Mouse (Mus musculus) liver, postnatal 0 days (tissue): Measurements from ENCODE around the gene Kyat3.
A peak's percentile ranks its signal among the peaks of the same experiment; 100 is the strongest.

ENCODE experiments used
- CTCF ChIP-seq: sonication (generic); IDR thresholded peaks from 2 replicates; pipeline ENCODE4 v1.5.1; 2016; ENCODE audit warnings: antibody characterized with exemption, low read depth
- EP300 ChIP-seq: IDR thresholded peaks from 2 replicates; pipeline ENCODE4 v1.6.1; 2016; ENCODE audit warnings: antibody characterized with exemption, low read depth, mild to moderate bottlenecking

DNA sequence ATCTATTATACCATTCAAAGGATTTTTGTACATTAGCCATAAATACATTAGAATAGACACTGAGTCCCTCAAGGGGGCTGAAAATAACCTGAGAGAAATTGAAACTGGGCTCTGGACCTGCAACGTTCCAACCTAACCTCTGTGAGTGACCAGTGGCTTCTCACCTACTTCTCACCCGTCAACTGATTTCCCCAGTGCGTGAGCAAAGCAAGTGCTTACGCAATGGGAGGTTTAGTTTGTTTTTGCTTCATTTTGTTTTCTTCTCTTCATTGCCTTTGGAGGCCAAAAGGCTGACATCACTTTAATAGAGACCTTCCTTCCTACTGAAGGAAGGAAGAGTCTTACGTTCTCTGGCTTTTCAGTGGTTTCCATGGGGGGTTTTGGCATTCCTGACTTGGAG is 10.5 kb downstream of the Kyat3 start:
- TF ChIP-seq CTCF (no peak), EP300 (peak; percentile 66)
